Mouse (Mus musculus): ENCODE data around the gene Olfr658.
A peak's percentile ranks its signal among the peaks of the same experiment; 100 is the strongest.

DNA sequence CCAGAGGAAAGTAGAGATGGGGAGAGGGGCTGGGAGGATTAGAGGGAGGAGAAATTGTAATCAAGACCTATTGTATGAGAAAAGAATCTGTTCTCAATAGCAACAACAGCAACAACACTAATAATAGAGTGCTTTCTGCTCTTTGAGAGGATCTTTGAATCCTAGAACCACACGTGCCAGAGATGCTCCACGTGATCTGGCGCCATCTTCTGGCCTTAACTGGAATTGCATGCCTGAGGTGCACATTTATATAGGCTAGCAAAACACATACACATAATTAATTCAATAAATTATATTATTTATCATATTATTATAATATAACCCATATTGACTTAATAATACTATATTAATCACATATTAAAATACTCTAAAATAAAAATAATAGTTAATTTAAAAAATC is 43.9 kb downstream of the Olfr658 start:
- TF ChIP-seq CTCF (IDR thresholded peaks at IDR 0.05; ENCODE audit: extremely low read depth, insufficient read depth, low read length), result peak; percentile 21; the same call in 1 of the 2 replicates
- TF ChIP-seq POLR2A (IDR thresholded peaks at IDR 0.05; ENCODE audit: extremely low read depth, insufficient read depth, low read length), result no peak

Data from cortical plate, adult 2 months (tissue).